Mouse (Mus musculus) layer of hippocampus, adult 8-10 months (tissue): ENCODE measurements around the gene Tgif1. TPM values are rescaled to one million over a fixed set of nuclear protein-coding genes. Genes with fewer than 3 reads are reported as not detected.

ENCODE experiments used
- DNase-seq, 2 experiments: peaks; one replicate each; pipeline ENCODE4 v3.0.0; 2022; ENCODE audit warnings: low spot score in 2 of 2
- total RNA-seq, 4 experiments: library from RNA; stranded (reverse); gene quantifications; 2 replicates each; pipeline ENCODE4 v1.2.4; 2022

Gene Tgif1
- total RNA-seq, 4 experiments from 2014 or later, result 1.8 to 9.1 (median 5.3) TPM

- no peak for DNase-seq
These were observed 13.3 kb upstream of the Tgif1 start for GRCm38 (mm10) chr17:70866538-70867114.

DNA sequence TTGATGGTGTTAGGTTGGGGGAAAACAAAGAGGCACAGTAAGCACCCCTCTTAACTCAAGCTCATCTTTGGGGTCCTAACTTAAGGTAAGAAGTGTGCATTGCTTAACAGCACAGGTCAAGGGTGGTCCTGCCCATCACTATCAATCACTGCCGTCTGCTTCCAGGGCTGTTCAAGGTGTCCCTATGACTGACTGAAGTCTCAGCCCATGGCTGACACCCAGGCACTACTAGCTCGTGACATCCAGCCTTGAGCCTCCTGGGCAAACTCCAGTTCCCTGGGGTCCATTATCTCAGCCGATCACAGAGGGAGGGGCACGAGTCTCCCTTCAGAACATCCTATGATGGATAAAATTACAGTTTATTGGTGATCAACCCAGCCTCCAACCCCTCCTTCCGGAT, 12.7 kb upstream of the Tgif1 start:
- no peak for DNase-seq

DNA sequence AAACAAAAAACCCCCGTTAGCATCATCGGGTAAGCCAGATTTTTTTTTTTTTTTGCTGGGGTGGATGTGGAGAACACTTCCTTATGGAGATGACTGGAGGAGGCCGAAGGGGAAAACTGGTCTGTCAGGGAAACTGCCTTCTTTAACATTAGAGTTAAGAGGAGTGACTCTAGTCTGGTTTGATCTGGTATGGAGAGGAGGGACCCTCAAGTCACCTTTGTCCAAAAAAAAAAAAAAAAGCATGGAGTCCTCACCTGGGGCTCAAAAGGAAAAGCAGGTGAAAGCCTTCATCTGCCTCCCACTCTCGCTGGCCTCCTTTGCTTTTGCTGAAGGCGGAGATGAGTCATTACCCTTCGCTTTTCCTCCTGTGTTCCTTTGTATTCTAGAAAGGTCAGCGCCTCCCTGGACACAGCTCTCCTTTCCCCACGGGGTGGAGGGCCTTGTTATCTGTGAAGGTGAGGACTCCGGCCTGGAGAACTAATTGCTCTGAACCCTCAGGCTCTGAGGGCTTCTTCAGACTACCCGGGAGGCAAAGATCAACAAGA, 11.8 kb upstream of the Tgif1 start:
- no peak for DNase-seq

DNA sequence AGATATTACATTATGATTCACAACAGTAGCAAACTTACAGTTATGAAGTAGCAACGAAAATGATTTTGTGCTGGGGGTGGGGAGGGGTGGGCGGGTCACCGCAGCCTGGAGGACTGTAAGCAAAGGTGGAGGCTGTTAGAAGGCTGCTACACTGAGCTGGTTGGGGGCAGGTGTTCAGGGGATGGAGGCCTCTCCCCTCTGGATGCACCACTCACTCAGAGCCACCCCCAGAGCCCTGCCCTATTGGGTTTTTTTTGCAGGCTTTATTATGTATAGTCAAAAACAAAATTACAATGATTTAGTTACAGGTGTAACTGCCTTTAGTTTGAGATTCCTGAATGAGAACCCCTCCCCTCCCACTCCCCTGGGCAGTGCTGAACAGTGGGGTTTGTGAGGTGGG, 11.3 kb upstream of the Tgif1 start:
- DNase-seq, result no peak

DNA sequence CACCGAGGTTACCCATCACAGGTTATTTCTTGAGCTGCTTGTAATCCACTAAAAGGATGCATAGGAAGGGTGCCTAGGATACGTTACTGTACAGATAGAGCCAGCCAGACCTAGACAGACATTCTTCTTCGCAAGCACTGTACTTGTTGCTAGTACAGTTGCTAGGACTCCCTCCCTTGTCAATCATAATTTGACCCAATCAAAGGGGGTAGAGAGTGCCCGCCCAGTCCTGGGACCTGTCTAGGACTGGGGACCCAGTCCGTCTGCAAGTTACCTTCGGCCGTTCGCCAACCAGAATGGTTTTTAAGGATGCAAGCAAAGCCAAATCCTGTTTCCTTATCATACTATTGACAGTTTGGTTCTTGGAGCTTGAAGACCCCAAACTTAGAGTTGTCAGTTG, 10.8 kb upstream of the Tgif1 start:
- DNase-seq, result no peak

DNA sequence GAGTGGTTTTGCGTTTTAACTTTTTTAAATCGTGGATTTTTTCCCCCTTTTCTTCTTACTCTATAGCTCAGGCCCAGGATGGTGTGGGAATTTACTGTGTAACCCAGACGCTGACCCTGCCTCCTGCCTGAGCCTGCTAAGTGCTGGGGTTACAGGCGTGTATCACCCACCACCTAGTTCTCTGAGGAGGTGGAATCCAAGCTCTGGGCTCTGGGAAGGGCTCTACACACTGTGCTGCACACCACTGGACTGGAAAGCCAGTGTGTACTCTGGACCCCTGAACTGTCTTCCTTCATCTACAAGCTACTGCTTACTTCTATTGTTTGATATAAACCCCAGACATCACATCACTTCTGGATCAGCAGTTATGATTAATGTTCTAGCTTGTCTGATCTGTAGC, 5.5 kb upstream of the Tgif1 start:
- no peak for DNase-seq

DNA sequence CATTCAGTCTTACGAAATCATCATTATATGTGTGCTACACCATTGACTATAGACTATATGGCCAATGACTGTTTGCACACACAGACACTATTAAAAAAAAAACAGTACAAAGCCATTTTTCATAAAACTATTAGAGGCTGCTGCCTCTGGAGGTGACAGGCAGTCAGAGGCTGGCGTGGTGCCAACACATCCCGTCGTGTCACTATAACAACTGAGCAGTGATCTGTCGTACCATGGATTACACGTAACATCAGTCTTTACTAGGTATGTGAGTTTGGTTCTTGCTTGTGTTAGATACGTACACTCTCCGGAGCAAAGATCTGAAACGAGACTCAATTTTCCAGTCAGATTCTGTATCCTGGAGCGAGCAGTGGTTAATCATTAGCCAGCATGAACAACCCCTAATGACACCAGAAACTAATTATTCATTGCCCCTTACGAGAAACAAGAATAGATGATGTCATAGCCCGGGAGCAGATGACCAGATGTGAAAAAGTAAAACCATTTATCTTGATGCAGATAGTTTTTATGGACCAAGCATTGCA, 3.6 kb upstream of the Tgif1 start:
- DNase-seq, result no peak

DNA sequence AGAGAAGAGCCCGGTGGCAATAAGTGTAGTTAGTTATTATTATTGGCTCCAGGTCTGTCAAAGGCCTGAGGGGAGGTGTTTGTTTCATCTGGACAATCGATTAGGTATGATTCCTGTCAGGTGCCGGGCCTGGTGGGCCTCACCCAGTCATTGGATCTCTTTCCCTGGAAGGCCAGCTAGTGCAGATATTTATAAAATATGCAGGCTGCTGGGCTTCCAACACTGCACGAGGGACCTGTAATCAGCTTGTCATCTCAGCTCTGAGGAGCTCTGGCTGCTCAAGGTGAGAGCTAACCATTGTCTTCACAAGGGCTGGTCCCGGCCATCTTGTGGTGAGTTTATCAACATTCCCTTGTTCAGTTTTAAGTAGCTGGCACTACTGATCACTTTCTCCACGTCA, 675 bp upstream of the Tgif1 start:
- DNase-seq, result no peak

DNA sequence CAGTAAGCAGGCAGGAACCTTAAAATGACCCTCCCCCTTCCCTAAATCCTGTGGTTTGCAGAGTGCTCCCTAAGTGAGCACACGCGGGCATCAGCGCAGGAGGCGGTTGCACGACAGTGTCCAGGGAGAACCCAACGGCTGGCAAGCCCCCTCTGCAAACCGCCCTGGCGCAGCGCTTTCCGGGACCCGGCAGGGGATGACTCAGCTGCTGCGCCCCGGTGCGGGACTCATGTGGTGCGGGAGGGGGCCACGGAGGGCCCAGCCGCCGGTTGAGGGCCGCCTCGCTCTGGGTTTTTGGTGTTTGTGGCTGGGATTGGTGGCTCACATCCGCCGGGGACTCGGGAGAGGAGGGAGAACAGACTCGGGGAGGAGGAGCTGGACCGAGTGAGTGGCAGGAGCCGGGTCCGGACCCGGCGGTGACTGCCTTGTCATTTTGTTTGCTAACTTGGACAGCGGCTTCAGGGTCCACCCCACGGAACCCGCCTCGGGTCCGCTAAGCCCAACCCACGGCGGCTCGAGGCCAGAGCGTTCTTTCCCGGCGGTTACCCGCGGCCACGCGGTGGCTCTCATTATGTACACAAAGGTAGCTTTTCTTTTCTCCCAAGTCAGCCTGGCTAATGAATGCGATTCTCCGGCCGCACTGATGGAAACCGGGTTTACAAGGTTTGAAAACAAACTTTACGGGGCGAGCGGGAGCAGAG, 510 bp downstream of the Tgif1 start:
- peak; percentile 36 to 46 for DNase-seq

DNA sequence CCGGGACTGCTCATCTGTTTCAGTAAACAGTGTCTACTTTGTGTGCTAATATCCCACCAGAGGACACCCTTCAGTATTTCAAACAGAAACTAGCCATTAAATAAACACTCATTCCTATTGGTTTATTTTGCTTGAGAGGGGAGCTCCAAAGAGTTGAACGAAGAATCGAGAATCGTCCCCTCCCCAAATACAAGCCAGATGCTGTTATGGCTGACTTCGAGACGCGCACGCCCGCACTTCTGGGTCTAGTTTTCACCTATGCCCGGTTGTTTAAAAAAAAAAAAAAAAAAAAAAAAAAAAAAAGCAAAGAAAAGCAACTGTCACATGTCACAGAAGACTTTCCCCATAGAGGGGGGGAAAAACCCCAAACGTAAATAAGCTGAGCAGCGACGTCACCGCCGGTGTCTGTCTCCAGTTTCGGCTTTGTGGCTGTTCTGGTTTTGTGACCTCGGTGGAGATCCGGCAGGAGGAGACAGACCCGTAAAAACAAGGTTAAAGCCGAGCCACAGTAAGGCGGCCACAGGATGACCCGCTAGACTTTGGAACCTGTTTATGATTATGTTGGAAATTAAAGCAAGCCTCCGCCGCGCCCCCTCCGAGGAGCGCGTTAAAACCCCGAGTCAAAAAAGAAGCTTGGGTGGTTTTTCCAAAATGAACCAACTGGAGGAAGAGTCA, 1.2 kb downstream of the Tgif1 start:
- DNase-seq, result no peak

GRCm38 (mm10) chr17:70850996-70851991, 2.1 kb downstream of the Tgif1 start:
- DNase-seq, result no peak

- DNase-seq, result no peak
These were observed 2.9 kb downstream of the Tgif1 start for GRCm38 (mm10) chr17:70850233-70850995.

DNA sequence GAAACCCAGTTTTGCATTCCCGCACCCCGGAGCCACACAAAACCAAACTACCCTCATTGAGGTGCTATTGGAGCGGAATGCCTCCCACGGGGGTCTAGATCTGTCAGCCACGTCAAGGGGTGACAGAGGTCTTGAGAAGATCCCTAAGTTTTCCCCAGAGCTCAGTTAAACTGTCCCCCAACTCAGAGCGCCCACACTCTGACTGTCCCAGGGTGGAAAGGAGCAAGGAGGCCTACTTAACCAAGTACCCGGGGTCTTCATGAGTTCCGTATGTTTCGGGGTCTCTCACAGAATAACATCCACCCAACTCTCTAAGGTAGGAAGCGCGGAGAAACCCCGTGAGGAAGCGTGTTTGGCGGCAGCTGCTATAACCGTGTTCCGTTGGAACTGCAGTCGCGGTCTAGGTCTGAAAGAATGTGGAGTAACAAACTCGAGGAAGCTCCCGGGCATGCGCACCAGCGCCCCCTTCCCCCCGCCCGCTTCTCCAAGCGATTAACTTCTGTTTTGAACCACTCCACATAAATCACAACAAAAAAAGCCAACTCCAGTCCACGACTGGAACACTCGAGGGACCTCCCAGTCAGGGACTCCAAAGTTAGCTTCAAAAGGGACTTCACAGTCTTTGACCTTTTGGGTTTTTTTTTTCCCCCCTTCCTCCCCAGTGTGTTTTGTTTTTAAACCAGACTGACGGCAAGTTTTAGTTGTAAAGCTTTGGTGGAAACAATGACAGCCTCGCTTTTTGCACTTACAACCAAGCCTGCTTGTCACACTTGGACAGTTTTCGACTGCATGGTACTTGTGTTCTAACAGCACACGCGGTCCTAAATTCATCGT, 3.7 kb downstream of the Tgif1 start:
- peak in 1 of 2 experiments; percentile 44 for DNase-seq

GRCm38 (mm10) chr17:70848511-70849398, 4.6 kb downstream of the Tgif1 start:
- no peak for DNase-seq

DNA sequence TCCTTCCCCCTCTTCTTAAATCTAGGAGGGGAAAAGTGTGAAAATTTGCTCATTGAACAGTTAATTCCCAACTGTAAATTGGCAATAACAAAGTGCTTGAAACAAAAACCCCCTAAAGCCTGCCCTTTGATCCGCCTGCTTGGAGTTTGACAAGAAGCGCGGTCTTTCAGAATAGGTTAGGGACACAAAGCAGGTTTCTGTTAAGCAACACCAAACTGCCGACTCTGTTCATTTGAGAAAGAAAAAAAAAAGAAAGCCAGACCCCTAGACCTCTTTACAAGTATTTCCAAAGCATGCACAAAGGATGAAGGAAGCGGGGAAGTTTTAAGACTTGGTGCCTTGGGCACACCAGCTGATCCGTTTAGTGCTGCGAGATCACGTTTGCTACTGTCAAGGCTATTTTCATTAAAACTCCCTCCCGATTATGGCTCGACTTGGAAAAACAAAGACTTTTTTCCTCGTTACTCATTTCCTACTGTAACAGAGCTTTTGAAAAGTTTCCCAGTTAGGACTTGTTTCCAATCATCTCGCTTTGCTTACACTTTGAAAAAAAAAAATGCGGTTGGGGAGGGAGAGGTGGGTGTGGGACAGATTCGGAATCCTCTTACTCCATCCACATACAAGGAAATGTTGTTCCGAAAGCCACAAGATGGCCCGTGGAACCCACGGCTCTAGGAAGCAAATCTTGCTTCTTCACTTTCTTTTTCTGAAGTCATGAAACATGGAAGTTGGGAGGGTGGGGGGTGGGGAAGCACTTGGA, 5.4 kb downstream of the Tgif1 start:
- DNase-seq, result no peak

DNA sequence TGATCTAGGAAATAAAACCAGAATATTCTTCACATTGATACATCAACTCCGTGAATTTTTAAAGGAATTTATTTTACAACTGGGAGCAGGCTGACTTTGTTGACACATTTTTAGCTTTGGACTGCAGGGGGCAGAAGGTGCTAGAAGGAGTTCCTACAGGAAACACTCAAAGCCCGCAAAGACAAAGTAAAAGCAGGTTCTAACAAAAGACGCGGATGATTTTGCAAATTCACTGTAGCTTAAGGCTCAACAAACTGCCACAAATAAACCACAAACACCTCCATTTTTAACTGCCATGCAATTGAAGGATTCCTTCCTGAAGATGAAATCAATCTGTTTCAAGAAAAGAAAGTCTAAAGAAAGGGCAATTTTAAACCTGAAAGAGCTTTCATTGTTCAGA, 6.3 kb downstream of the Tgif1 start:
- no peak for DNase-seq

GRCm38 (mm10) chr17:70846111-70846644, 7.2 kb downstream of the Tgif1 start:
- DNase-seq, result no peak
